Mouse (Mus musculus): ENCODE measurements at regions not wholly inside any gene's neighbourhood (a gene's known extent, or its start where the extent isn't known, plus 50 kb on each side); places are given as distances from the start of the nearest gene placed in this dataset.

GRCm38 (mm10) chr16:5534862-5535261, 279.1 kb upstream of the Eef2kmt start:
- no peak for DNase-seq (ENCODE audit: low read depth, low spot score)

GRCm38 (mm10) chr16:5534385-5534784, 278.6 kb upstream of the Eef2kmt start:
- DNase-seq (ENCODE audit: low read depth, low spot score): no peak
- Histone ChIP-seq H3K9ac (ENCODE audit: insufficient read depth, low read depth, low read length, poor library complexity, severe bottlenecking) (no peak overlapping the region), H3K36me3 (ENCODE audit: control insufficient read depth, insufficient read depth, low read length, poor library complexity, severe bottlenecking) (no peaks in the 10 kb centered on the region), H3K9me3 (ENCODE audit: control insufficient read depth, insufficient read depth, low read depth, low read length) (no peaks in the 10 kb centered on the region), H3K27ac (ENCODE audit: insufficient read depth, low read depth, low read length, poor library complexity, severe bottlenecking) (no peak overlapping the region), H3K4me3 (ENCODE audit: insufficient read depth in 1 of 2, low read depth in 1 of 2, low read length in 2 of 2, poor library complexity in 1 of 2, severe bottlenecking in 1 of 2) (no peak overlapping the region), H3K4me1 (ENCODE audit: control insufficient read depth in 2 of 2, insufficient read depth in 2 of 2, low read length in 2 of 2, poor library complexity in 1 of 2) (peaks cover 2 to 21% of the 10 kb centered on the region in 2 experiments; a peak in 2 of 4 replicates)
- in situ Hi-C loops (cut with MboI; ENCODE audit: low sequenced_read_pairs in 2 of 2, unreplicated experiment in 2 of 2): no loop called here
- no peak for TF ChIP-seq ZNF384 (IDR thresholded peaks at IDR 0.05; ENCODE audit: low read depth, low read length)
- no peak for TF ChIP-seq CHD2 (IDR thresholded peaks at IDR 0.05; ENCODE audit: low read depth, low read length)
- TF ChIP-seq ZC3H11A (IDR thresholded peaks at IDR 0.05; ENCODE audit: borderline replicate concordance, low read depth, low read length): no peak
- no peak for TF ChIP-seq MAFK (IDR thresholded peaks at IDR 0.05; ENCODE audit: insufficient read depth, low read depth, low read length)
- TF ChIP-seq HCFC1 (IDR thresholded peaks at IDR 0.05; ENCODE audit: borderline replicate concordance, insufficient read depth, low read length): no peak

More at GRCm38 (mm10) chr16:5534862-5535261, 279.1 kb upstream of the Eef2kmt start:
- H3K27ac ChIP-seq (ENCODE audit: insufficient read depth, low read depth, low read length, poor library complexity, severe bottlenecking): no peak overlapping the region
- peaks cover 2 to 21% of the 10 kb centered on the region in 2 experiments; a peak in 2 of 4 replicates for H3K4me1 ChIP-seq (ENCODE audit: control insufficient read depth in 2 of 2, insufficient read depth in 2 of 2, low read length in 2 of 2, poor library complexity in 1 of 2)
- in situ Hi-C loops (cut with MboI; ENCODE audit: low sequenced_read_pairs in 2 of 2, unreplicated experiment in 2 of 2): no loop called here
- H3K36me3 ChIP-seq (ENCODE audit: control insufficient read depth, insufficient read depth, low read length, poor library complexity, severe bottlenecking): no peaks in the 10 kb centered on the region
- H3K4me3 ChIP-seq (ENCODE audit: insufficient read depth in 1 of 2, low read depth in 1 of 2, low read length in 2 of 2, poor library complexity in 1 of 2, severe bottlenecking in 1 of 2): no peak overlapping the region
- no peaks in the 10 kb centered on the region for H3K9me3 ChIP-seq (ENCODE audit: control insufficient read depth, insufficient read depth, low read depth, low read length)
- H3K9ac ChIP-seq (ENCODE audit: insufficient read depth, low read depth, low read length, poor library complexity, severe bottlenecking): no peak overlapping the region
- no peak for TF ChIP-seq ZC3H11A (IDR thresholded peaks at IDR 0.05; ENCODE audit: borderline replicate concordance, low read depth, low read length)
- no peak for TF ChIP-seq HCFC1 (IDR thresholded peaks at IDR 0.05; ENCODE audit: borderline replicate concordance, insufficient read depth, low read length)
- no peak for TF ChIP-seq MAFK (IDR thresholded peaks at IDR 0.05; ENCODE audit: insufficient read depth, low read depth, low read length)
- TF ChIP-seq CHD2 (IDR thresholded peaks at IDR 0.05; ENCODE audit: low read depth, low read length): no peak
- TF ChIP-seq ZNF384 (IDR thresholded peaks at IDR 0.05; ENCODE audit: low read depth, low read length): no peak

- in situ Hi-C loops (cut with MboI; ENCODE audit: low sequenced_read_pairs in 2 of 2, unreplicated experiment in 2 of 2): no loop called here
- H3K9ac ChIP-seq (ENCODE audit: insufficient read depth, low read depth, low read length, poor library complexity, severe bottlenecking): no peak overlapping the region
- no peak for DNase-seq (ENCODE audit: low read depth, low spot score)
- no peaks in the 10 kb centered on the region for H3K9me3 ChIP-seq (ENCODE audit: control insufficient read depth, insufficient read depth, low read depth, low read length)
- H3K4me3 ChIP-seq (ENCODE audit: insufficient read depth in 1 of 2, low read depth in 1 of 2, low read length in 2 of 2, poor library complexity in 1 of 2, severe bottlenecking in 1 of 2): no peak overlapping the region
- no peak overlapping the region for H3K27ac ChIP-seq (ENCODE audit: insufficient read depth, low read depth, low read length, poor library complexity, severe bottlenecking)
- H3K36me3 ChIP-seq (ENCODE audit: control insufficient read depth, insufficient read depth, low read length, poor library complexity, severe bottlenecking): no peaks in the 10 kb centered on the region
- TF ChIP-seq MAFK (IDR thresholded peaks at IDR 0.05; ENCODE audit: insufficient read depth, low read depth, low read length) (no peak), CHD2 (IDR thresholded peaks at IDR 0.05; ENCODE audit: low read depth, low read length) (no peak), ZNF384 (IDR thresholded peaks at IDR 0.05; ENCODE audit: low read depth, low read length) (no peak), HCFC1 (IDR thresholded peaks at IDR 0.05; ENCODE audit: borderline replicate concordance, insufficient read depth, low read length) (no peak), ZC3H11A (IDR thresholded peaks at IDR 0.05; ENCODE audit: borderline replicate concordance, low read depth, low read length) (no peak)
- H3K4me1 ChIP-seq (ENCODE audit: control insufficient read depth in 2 of 2, insufficient read depth in 2 of 2, low read length in 2 of 2, poor library complexity in 1 of 2): peaks cover 2 to 16% of the 10 kb centered on the region in 2 experiments; a peak in 2 of 4 replicates
Observed at GRCm38 (mm10) chr16:5532281-5532680, 276.5 kb upstream of the Eef2kmt start.

GRCm38 (mm10) chr16:5529823-5530222, 274.0 kb upstream of the Eef2kmt start:
- Histone ChIP-seq H3K4me1 (ENCODE audit: control insufficient read depth in 2 of 2, insufficient read depth in 2 of 2, low read length in 2 of 2, poor library complexity in 1 of 2) (no peaks in the 10 kb centered on the region), H3K9ac (ENCODE audit: insufficient read depth, low read depth, low read length, poor library complexity, severe bottlenecking) (no peak overlapping the region), H3K36me3 (ENCODE audit: control insufficient read depth, insufficient read depth, low read length, poor library complexity, severe bottlenecking) (no peaks in the 10 kb centered on the region), H3K4me3 (ENCODE audit: insufficient read depth in 1 of 2, low read depth in 1 of 2, low read length in 2 of 2, poor library complexity in 1 of 2, severe bottlenecking in 1 of 2) (no peak overlapping the region), H3K27ac (ENCODE audit: insufficient read depth, low read depth, low read length, poor library complexity, severe bottlenecking) (no peak overlapping the region), H3K9me3 (ENCODE audit: control insufficient read depth, insufficient read depth, low read depth, low read length) (no peaks in the 10 kb centered on the region)
- in situ Hi-C loops (cut with MboI; ENCODE audit: low sequenced_read_pairs in 2 of 2, unreplicated experiment in 2 of 2): no loop called here
- DNase-seq (ENCODE audit: low read depth, low spot score): no peak
- TF ChIP-seq ZNF384 (IDR thresholded peaks at IDR 0.05; ENCODE audit: low read depth, low read length) (no peak), CHD2 (IDR thresholded peaks at IDR 0.05; ENCODE audit: low read depth, low read length) (no peak)

- in situ Hi-C loops (cut with MboI; ENCODE audit: low sequenced_read_pairs in 2 of 2, unreplicated experiment in 2 of 2): no loop called here
- H3K27ac ChIP-seq (ENCODE audit: insufficient read depth, low read depth, low read length, poor library complexity, severe bottlenecking): no peak overlapping the region
- peaks cover 0 to 3% of the 10 kb centered on the region in 2 experiments; a peak in 1 of 4 replicates for H3K4me1 ChIP-seq (ENCODE audit: control insufficient read depth in 2 of 2, insufficient read depth in 2 of 2, low read length in 2 of 2, poor library complexity in 1 of 2)
- no peaks in the 10 kb centered on the region for H3K9me3 ChIP-seq (ENCODE audit: control insufficient read depth, insufficient read depth, low read depth, low read length)
- no peaks in the 10 kb centered on the region for H3K36me3 ChIP-seq (ENCODE audit: control insufficient read depth, insufficient read depth, low read length, poor library complexity, severe bottlenecking)
- no peak overlapping the region for H3K4me3 ChIP-seq (ENCODE audit: insufficient read depth in 1 of 2, low read depth in 1 of 2, low read length in 2 of 2, poor library complexity in 1 of 2, severe bottlenecking in 1 of 2)
- TF ChIP-seq CHD2 (IDR thresholded peaks at IDR 0.05; ENCODE audit: low read depth, low read length) (no peak), ZNF384 (IDR thresholded peaks at IDR 0.05; ENCODE audit: low read depth, low read length) (no peak), HCFC1 (IDR thresholded peaks at IDR 0.05; ENCODE audit: borderline replicate concordance, insufficient read depth, low read length) (no peak), MAFK (IDR thresholded peaks at IDR 0.05; ENCODE audit: insufficient read depth, low read depth, low read length) (no peak), ZC3H11A (IDR thresholded peaks at IDR 0.05; ENCODE audit: borderline replicate concordance, low read depth, low read length) (no peak)
- DNase-seq (ENCODE audit: low read depth, low spot score): no peak
- H3K9ac ChIP-seq (ENCODE audit: insufficient read depth, low read depth, low read length, poor library complexity, severe bottlenecking): no peak overlapping the region
Observed at GRCm38 (mm10) chr16:5527936-5528335, 272.2 kb upstream of the Eef2kmt start.

Data from ES-E14 (cell line).